Mouse (Mus musculus) midbrain, embryonic 10.5 days (tissue): ENCODE data around the gene Abca5. TPM values are rescaled to one million over a fixed set of nuclear protein-coding genes. Genes with fewer than 3 reads are reported as not detected.

Experiments
- DNase-seq: peaks from one replicate; pipeline ENCODE4 v3.0.0-alpha.2; 2017; ENCODE audit warnings: low spot score
- H3K27ac ChIP-seq: fragments of 300-500 bp; sonication (generic); replicated peaks from 2 replicates; pipeline ENCODE4 v1.5.1; 2016; ENCODE audit warnings: mild to moderate bottlenecking
- H3K27me3 ChIP-seq: fragments of 300-500 bp; sonication (generic); 2 replicates; pipeline ENCODE4 v1.6.1; 2016; ENCODE audit warnings: low read depth, mild to moderate bottlenecking; ENCODE audit not compliant: poor library complexity, severe bottlenecking
- H3K36me3 ChIP-seq: fragments of 300-500 bp; sonication (generic); 2 replicates; pipeline ENCODE4 v1.6.1; 2016; ENCODE audit warnings: mild to moderate bottlenecking, moderate library complexity
- H3K4me1 ChIP-seq: fragments of 300-500 bp; sonication (generic); 2 replicates; pipeline ENCODE4 v1.6.1; 2016
- H3K4me3 ChIP-seq: fragments of 300-500 bp; sonication (generic); 2 replicates; pipeline ENCODE4 v1.5.1; 2016; ENCODE audit warnings: mild to moderate bottlenecking, moderate library complexity
- H3K9me3 ChIP-seq: fragments of 300-500 bp; sonication (generic); replicated peaks from 2 replicates; pipeline ENCODE4 v1.6.1; 2016; ENCODE audit warnings: mild to moderate bottlenecking
- WGBS: fragments of 180-500 bp; shearing (Covaris S2); methylation state at CpG from one replicate; pipeline ENCODE4 v1.1.7; 2016; 5-methylcytosine and 5-hydroxymethylcytosine counted together
- polyA plus RNA-seq: library from polyadenylated mRNA; unstranded; fragments of >200 nt; fragmentation: Nextera tagmentation; extraction: Ambion mirVana; gene quantifications from 2 replicates; pipeline ENCODE4 v1.2.1, GENCODE M21; 2016

Abca5 gene
- polyA plus RNA-seq, 1 experiment from 2014 or later, result 2.1 TPM

DNA sequence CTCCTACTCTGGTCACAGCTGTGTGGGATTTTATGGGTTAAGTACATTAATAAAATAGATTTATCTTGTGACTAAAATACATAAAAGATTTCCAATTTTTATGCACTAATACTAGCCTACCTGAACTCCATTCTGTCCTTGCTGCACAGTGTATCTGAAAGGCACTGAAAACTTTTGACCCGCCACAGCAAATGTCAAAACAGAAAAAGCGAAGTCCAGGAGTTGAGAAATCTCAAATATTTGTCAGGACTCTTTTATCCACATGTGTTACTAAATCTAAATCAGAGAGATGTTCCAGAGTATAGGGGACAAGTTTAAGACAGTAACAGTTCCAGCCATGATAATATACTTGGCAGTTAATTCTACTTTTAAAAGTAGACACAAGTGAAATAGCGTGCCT, 85.3 kb downstream of the Abca5 start:
- DNase-seq, result no peak
- peaks cover 4% of the 10 kb centered on the region; the same call in 1 of the 2 replicates for H3K4me1 ChIP-seq
- H3K27me3 ChIP-seq, result no peaks in the 10 kb centered on the region
- 85% methylated on average over 3 of the region's 3 CpGs for WGBS
- H3K36me3 ChIP-seq, result no peaks in the 10 kb centered on the region
- H3K27ac ChIP-seq, result no peak overlapping the region
- H3K9me3 ChIP-seq, result no peaks in the 10 kb centered on the region
- no peak overlapping the region for H3K4me3 ChIP-seq

DNA sequence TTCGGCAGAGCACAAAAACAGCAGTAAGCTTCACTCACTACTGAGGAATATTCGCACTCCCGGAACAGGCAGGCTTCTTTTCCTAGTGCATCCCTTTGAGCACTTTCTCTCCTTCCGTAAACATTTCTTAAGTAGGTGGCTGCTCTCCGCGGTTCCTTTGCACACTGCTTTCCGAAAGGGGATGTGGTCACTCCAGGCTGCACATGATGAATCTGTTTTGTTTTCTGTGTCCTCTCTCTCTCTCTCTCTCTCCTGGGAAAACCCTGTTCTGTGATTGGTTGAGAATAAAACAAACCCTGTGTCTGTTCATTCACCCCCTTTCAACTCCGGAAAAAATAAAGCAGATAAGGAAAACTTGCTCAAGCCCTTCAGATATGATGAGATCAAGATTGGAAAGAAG, 86.0 kb downstream of the Abca5 start, which contains the start of gene Abca6:
Gene Abca6, minus strand, starts transcription at position 243 of the 400 bp plus-strand sequence.
- DNase-seq, result peak; percentile 20
- H3K9me3 ChIP-seq, result no peaks in the 10 kb centered on the region
- H3K4me1 ChIP-seq, result peaks cover 4% of the 10 kb centered on the region; the same call in 1 of the 2 replicates
- peak within 1 kb of the TSS; percentile 35 for H3K4me3 ChIP-seq
- no peaks in the 10 kb centered on the region for H3K36me3 ChIP-seq
- WGBS, result 18% methylated on average over 8 of the region's 8 CpGs
- no peaks in the 10 kb centered on the region for H3K27me3 ChIP-seq
- no peak within 1 kb of the TSS for H3K27ac ChIP-seq

DNA sequence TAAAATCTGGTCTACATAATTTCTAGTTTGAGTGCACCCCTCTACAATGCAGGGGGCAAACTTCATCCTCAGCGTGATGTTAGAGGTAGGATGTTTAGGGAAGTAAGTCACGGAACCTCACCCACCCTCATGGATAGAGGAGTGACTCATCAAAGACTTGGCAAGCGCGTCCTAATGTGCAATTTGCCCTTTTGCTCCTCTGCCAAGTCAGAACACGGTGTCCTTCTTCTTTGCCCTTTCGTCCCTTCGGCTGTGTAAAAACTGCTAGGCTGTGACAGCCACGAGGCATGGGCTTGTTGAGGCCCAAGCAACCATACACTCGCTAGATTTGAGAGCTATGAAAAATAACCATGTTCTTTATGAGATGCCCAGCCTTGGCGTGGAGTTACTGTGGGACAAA, 92.8 kb downstream of the Abca5 start:
- H3K36me3 ChIP-seq, result no peaks in the 10 kb centered on the region
- DNase-seq, result no peak
- no peak overlapping the region for H3K27ac ChIP-seq
- no peak overlapping the region for H3K4me3 ChIP-seq
- 92% methylated on average over 10 of the region's 10 CpGs for WGBS
- H3K4me1 ChIP-seq, result no peaks in the 10 kb centered on the region
- no peaks in the 10 kb centered on the region for H3K27me3 ChIP-seq
- no peaks in the 10 kb centered on the region for H3K9me3 ChIP-seq

DNA sequence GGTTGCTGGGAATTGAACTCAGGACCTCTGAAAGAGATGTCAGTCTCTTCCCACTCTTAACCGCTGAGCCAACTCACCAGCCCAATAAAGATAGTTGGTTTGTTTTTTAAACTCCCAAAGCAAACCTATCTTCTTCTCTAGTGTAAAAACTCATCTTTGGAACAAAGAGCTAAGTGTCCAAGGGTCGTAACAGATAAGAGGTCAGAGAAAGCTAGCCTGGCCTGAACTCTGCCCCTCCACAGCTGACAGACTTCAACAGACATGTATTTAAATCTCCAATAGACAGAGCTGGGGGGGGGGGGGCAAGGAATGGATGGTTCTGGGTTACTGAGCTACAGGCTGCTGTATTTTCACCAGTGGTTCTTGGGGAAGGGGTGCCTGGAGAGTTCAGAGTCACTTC, 100.0 kb downstream of the Abca5 start:
- Histone ChIP-seq H3K27ac (no peak overlapping the region), H3K36me3 (no peaks in the 10 kb centered on the region), H3K4me3 (no peak overlapping the region), H3K4me1 (no peaks in the 10 kb centered on the region), H3K27me3 (no peaks in the 10 kb centered on the region), H3K9me3 (no peaks in the 10 kb centered on the region)
- WGBS, result 89% methylated on average over 2 of the region's 2 CpGs
- DNase-seq, result no peak

DNA sequence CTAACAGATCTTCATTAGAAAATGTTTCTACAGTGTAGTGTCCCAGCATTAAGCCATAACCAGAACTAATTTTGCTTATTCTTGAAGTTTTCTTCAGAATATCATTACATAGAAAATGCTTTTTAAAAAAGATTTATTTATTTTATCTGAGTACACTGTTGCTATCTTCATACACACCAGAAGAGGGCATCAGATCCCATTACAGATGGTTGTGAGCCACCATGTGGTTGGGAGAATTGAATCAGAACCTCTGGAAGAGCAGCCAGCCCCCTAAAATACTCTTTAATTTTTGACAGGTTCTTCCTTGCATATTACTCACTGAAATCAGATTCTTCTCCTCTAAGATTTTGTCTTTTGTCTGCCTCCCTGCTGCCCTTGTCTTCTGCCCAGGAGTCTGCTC, 104.5 kb downstream of the Abca5 start:
- H3K4me3 ChIP-seq, result no peak overlapping the region
- H3K36me3 ChIP-seq, result no peaks in the 10 kb centered on the region
- DNase-seq, result no peak
- no peak overlapping the region for H3K27ac ChIP-seq
- H3K4me1 ChIP-seq, result no peaks in the 10 kb centered on the region
- H3K27me3 ChIP-seq, result no peaks in the 10 kb centered on the region
- H3K9me3 ChIP-seq, result no peaks in the 10 kb centered on the region

Other genes with a start within 250 kb of the Abca5 start
- gene Abca8a, start 241.7 kb downstream of the Abca5 start, polyA plus RNA-seq, result 0.02 TPM in 1 of 2 replicates, not detected in the other
- 3.0 and 3.6 TPM in 2 replicates for gene Abca9, start 169.5 kb downstream of the Abca5 start, polyA plus RNA-seq
- 0.07 and 0.14 TPM in 2 replicates for gene Abca6, start 85.9 kb downstream of the Abca5 start, polyA plus RNA-seq
- gene Map2k6, start 61.4 kb upstream of the Abca5 start, polyA plus RNA-seq, result 31.4 and 35.8 TPM in 2 replicates